Mouse (Mus musculus): ENCODE measurements at regions not wholly inside any gene's neighbourhood (a gene's known extent, or its start where the extent isn't known, plus 50 kb on each side); places are given as distances from the start of the nearest gene placed in this dataset.

GRCm38 (mm10) chr13:115219701-115220100 is 117.9 kb upstream of the Itga1 start:
- DNase-seq (ENCODE audit: low spot score) (no peak), ATAC-seq (ENCODE audit: insufficient number of reproducible peaks, low FRiP score, low TSS enrichment, low read depth) (no peak)
- Histone ChIP-seq H3K27ac (replicated peaks; ENCODE audit: low read depth, low read length) (no peak overlapping the region), H3K4me3 (ENCODE audit: low read depth, low read length) (no peak overlapping the region), H3K4me1 (ENCODE audit: control insufficient read depth, insufficient read depth, low read length) (no peaks in the 10 kb centered on the region), H3K9ac (ENCODE audit: low read length) (no peak overlapping the region), H3K4me2 (ENCODE audit: low read depth, severe bottlenecking) (no peak overlapping the region), H3K36me3 (ENCODE audit: control insufficient read depth, insufficient read depth, low read length) (no peaks in the 10 kb centered on the region), H3K27me3 (ENCODE audit: control insufficient read depth, insufficient read depth, low read length) (no peaks in the 10 kb centered on the region), H3K9me3 (ENCODE audit: control insufficient read depth, low read length) (no peaks in the 10 kb centered on the region)
- WGBS = 50% methylated on average over 2 of the region's 2 CpGs

- H3K9me3 ChIP-seq (ENCODE audit: control insufficient read depth, low read length) = no peaks in the 10 kb centered on the region
- H3K27me3 ChIP-seq (ENCODE audit: control insufficient read depth, insufficient read depth, low read length) = no peaks in the 10 kb centered on the region
- H3K4me2 ChIP-seq (ENCODE audit: low read depth, severe bottlenecking) = no peak overlapping the region
- 31% methylated on average over 3 of the region's 3 CpGs for WGBS
- H3K36me3 ChIP-seq (ENCODE audit: control insufficient read depth, insufficient read depth, low read length) = no peaks in the 10 kb centered on the region
- H3K4me3 ChIP-seq (ENCODE audit: low read depth, low read length) = no peak overlapping the region
- ATAC-seq (ENCODE audit: insufficient number of reproducible peaks, low FRiP score, low TSS enrichment, low read depth) (peak; percentile 80), DNase-seq (ENCODE audit: low spot score) (peak; percentile 24)
- no peak overlapping the region for H3K9ac ChIP-seq (ENCODE audit: low read length)
- 0 out of 2 replicates have a peak, but pooled peaks cover 2% of the 10 kb centered on the region for H3K4me1 ChIP-seq (ENCODE audit: control insufficient read depth, insufficient read depth, low read length)
- H3K27ac ChIP-seq (replicated peaks; ENCODE audit: low read depth, low read length) = no peak overlapping the region; the same call in 1 of the 2 replicates
Measured at GRCm38 (mm10) chr13:115211285-115211684, 109.5 kb upstream of the Itga1 start.

- Histone ChIP-seq H3K4me2 (ENCODE audit: low read depth, severe bottlenecking) (no peak overlapping the region), H3K9ac (ENCODE audit: low read length) (no peak overlapping the region), H3K27me3 (ENCODE audit: control insufficient read depth, insufficient read depth, low read length) (no peaks in the 10 kb centered on the region), H3K9me3 (ENCODE audit: control insufficient read depth, low read length) (no peaks in the 10 kb centered on the region), H3K4me3 (ENCODE audit: low read depth, low read length) (no peak overlapping the region), H3K4me1 (ENCODE audit: control insufficient read depth, insufficient read depth, low read length) (0 out of 2 replicates have a peak, but pooled peaks cover 2% of the 10 kb centered on the region), H3K36me3 (ENCODE audit: control insufficient read depth, insufficient read depth, low read length) (no peaks in the 10 kb centered on the region), H3K27ac (replicated peaks; ENCODE audit: low read depth, low read length) (no peak overlapping the region)
- ATAC-seq (ENCODE audit: insufficient number of reproducible peaks, low FRiP score, low TSS enrichment, low read depth) (peak; percentile 75; the same call in 1 of the 2 replicates), DNase-seq (ENCODE audit: low spot score) (peak; percentile 31)
- WGBS = 58% methylated on average over 10 of the region's 10 CpGs
Measured at GRCm38 (mm10) chr13:115210643-115211208, 109.0 kb upstream of the Itga1 start.

- Histone ChIP-seq H3K4me3 (ENCODE audit: low read depth, low read length) (no peak overlapping the region), H3K9me3 (ENCODE audit: control insufficient read depth, low read length) (no peaks in the 10 kb centered on the region), H3K4me1 (ENCODE audit: control insufficient read depth, insufficient read depth, low read length) (0 out of 2 replicates have a peak, but pooled peaks cover 2% of the 10 kb centered on the region), H3K27ac (replicated peaks; ENCODE audit: low read depth, low read length) (no peak overlapping the region), H3K36me3 (ENCODE audit: control insufficient read depth, insufficient read depth, low read length) (no peaks in the 10 kb centered on the region), H3K9ac (ENCODE audit: low read length) (no peak overlapping the region), H3K27me3 (ENCODE audit: control insufficient read depth, insufficient read depth, low read length) (no peaks in the 10 kb centered on the region), H3K4me2 (ENCODE audit: low read depth, severe bottlenecking) (no peak overlapping the region)
- DNase-seq (ENCODE audit: low spot score) (peak; percentile 2), ATAC-seq (ENCODE audit: insufficient number of reproducible peaks, low FRiP score, low TSS enrichment, low read depth) (no peak)
- 92% methylated on average over 3 of the region's 3 CpGs for WGBS
Measured at GRCm38 (mm10) chr13:115209402-115210192, 107.8 kb upstream of the Itga1 start.

GRCm38 (mm10) chr13:115206723-115207122 is 105.0 kb upstream of the Itga1 start:
- Histone ChIP-seq H3K27me3 (ENCODE audit: control insufficient read depth, insufficient read depth, low read length) (no peaks in the 10 kb centered on the region), H3K4me3 (ENCODE audit: low read depth, low read length) (no peak overlapping the region), H3K9ac (ENCODE audit: low read length) (no peak overlapping the region), H3K9me3 (ENCODE audit: control insufficient read depth, low read length) (no peaks in the 10 kb centered on the region), H3K36me3 (ENCODE audit: control insufficient read depth, insufficient read depth, low read length) (no peaks in the 10 kb centered on the region), H3K27ac (replicated peaks; ENCODE audit: low read depth, low read length) (no peak overlapping the region), H3K4me1 (ENCODE audit: control insufficient read depth, insufficient read depth, low read length) (0 out of 2 replicates have a peak, but pooled peaks cover 2% of the 10 kb centered on the region), H3K4me2 (ENCODE audit: low read depth, severe bottlenecking) (no peak overlapping the region)
- 82% methylated on average over 7 of the region's 7 CpGs for WGBS
- ATAC-seq (ENCODE audit: insufficient number of reproducible peaks, low FRiP score, low TSS enrichment, low read depth) (no peak), DNase-seq (ENCODE audit: low spot score) (peak; percentile 13)

- H3K4me2 ChIP-seq (ENCODE audit: low read depth, severe bottlenecking) = no peak overlapping the region
- no peak overlapping the region for H3K4me3 ChIP-seq (ENCODE audit: low read depth, low read length)
- no peaks in the 10 kb centered on the region for H3K36me3 ChIP-seq (ENCODE audit: control insufficient read depth, insufficient read depth, low read length)
- 57% methylated on average over 3 of the region's 3 CpGs for whole genome bisulfite sequencing
- H3K9me3 ChIP-seq (ENCODE audit: control insufficient read depth, low read length) = no peaks in the 10 kb centered on the region
- no peak for ATAC-seq (ENCODE audit: insufficient number of reproducible peaks, low FRiP score, low TSS enrichment, low read depth)
- DNase-seq (ENCODE audit: low spot score) = no peak
- no peak overlapping the region for H3K27ac ChIP-seq (replicated peaks; ENCODE audit: low read depth, low read length)
- H3K9ac ChIP-seq (ENCODE audit: low read length) = no peak overlapping the region
- H3K27me3 ChIP-seq (ENCODE audit: control insufficient read depth, insufficient read depth, low read length) = no peaks in the 10 kb centered on the region
- H3K4me1 ChIP-seq (ENCODE audit: control insufficient read depth, insufficient read depth, low read length) = no peaks in the 10 kb centered on the region
Measured at GRCm38 (mm10) chr13:115199166-115199565, 97.4 kb upstream of the Itga1 start.

GRCm38 (mm10) chr13:115188066-115188465 is 86.3 kb upstream of the Itga1 start:
- H3K4me2 ChIP-seq (ENCODE audit: low read depth, severe bottlenecking) = no peak overlapping the region
- H3K36me3 ChIP-seq (ENCODE audit: control insufficient read depth, insufficient read depth, low read length) = no peaks in the 10 kb centered on the region
- ATAC-seq (ENCODE audit: insufficient number of reproducible peaks, low FRiP score, low TSS enrichment, low read depth) = no peak
- H3K9ac ChIP-seq (ENCODE audit: low read length) = no peak overlapping the region
- no peaks in the 10 kb centered on the region for H3K9me3 ChIP-seq (ENCODE audit: control insufficient read depth, low read length)
- peak; percentile 12 for DNase-seq (ENCODE audit: low spot score)
- H3K4me1 ChIP-seq (ENCODE audit: control insufficient read depth, insufficient read depth, low read length) = no peaks in the 10 kb centered on the region
- H3K4me3 ChIP-seq (ENCODE audit: low read depth, low read length) = no peak overlapping the region
- WGBS = 70% methylated on average over 2 of the region's 2 CpGs
- no peak overlapping the region for H3K27ac ChIP-seq (replicated peaks; ENCODE audit: low read depth, low read length)
- no peaks in the 10 kb centered on the region for H3K27me3 ChIP-seq (ENCODE audit: control insufficient read depth, insufficient read depth, low read length)

GRCm38 (mm10) chr13:115187356-115187755 is 85.6 kb upstream of the Itga1 start:
- H3K27me3 ChIP-seq (ENCODE audit: control insufficient read depth, insufficient read depth, low read length) = no peaks in the 10 kb centered on the region
- no peak overlapping the region for H3K27ac ChIP-seq (replicated peaks; ENCODE audit: low read depth, low read length)
- H3K4me1 ChIP-seq (ENCODE audit: control insufficient read depth, insufficient read depth, low read length) = no peaks in the 10 kb centered on the region
- WGBS = 94% methylated on average over 3 of the region's 3 CpGs
- no peak overlapping the region for H3K4me2 ChIP-seq (ENCODE audit: low read depth, severe bottlenecking)
- no peak overlapping the region for H3K4me3 ChIP-seq (ENCODE audit: low read depth, low read length)
- ATAC-seq (ENCODE audit: insufficient number of reproducible peaks, low FRiP score, low TSS enrichment, low read depth) (no peak), DNase-seq (ENCODE audit: low spot score) (peak; percentile 10)
- H3K36me3 ChIP-seq (ENCODE audit: control insufficient read depth, insufficient read depth, low read length) = no peaks in the 10 kb centered on the region
- no peaks in the 10 kb centered on the region for H3K9me3 ChIP-seq (ENCODE audit: control insufficient read depth, low read length)
- no peak overlapping the region for H3K9ac ChIP-seq (ENCODE audit: low read length)

Data from limb, embryonic 11.5 days (tissue).